Mouse (Mus musculus) CH12.LX (cell line): ENCODE measurements around the gene Hgd. TPM values are rescaled to one million over a fixed set of nuclear protein-coding genes. Genes with fewer than 3 reads are reported as not detected.

ENCODE experiments used
- DNase-seq: peaks from one replicate; pipeline ENCODE4 v3.0.0-alpha.2; 2013; ENCODE audit errors: extremely low read depth
- H3K27ac ChIP-seq: 2 replicates; pipeline ENCODE4 v1.5.1; 2012; ENCODE audit warnings: low read depth, mild to moderate bottlenecking, control low read depth, moderate library complexity; ENCODE audit not compliant: insufficient read depth
- H3K27me3 ChIP-seq: replicated peaks from 2 replicates; pipeline ENCODE3; 2012; ENCODE audit warnings: inconsistent platforms
- H3K36me3 ChIP-seq, 2 experiments: replicated peaks in 1 of 2; 2 replicates each; pipeline versions ENCODE3 to v1.6.1; 2012; ENCODE audit warnings: inconsistent platforms in 1 of 2, low read length in 1 of 2, mild to moderate bottlenecking in 1 of 2, mixed read lengths in 1 of 2, moderate library complexity in 1 of 2; ENCODE audit not compliant: control insufficient read depth in 1 of 2, insufficient read depth in 1 of 2
- H3K4me1 ChIP-seq, 2 experiments: 2 replicates each; pipeline ENCODE4 v1.6.1; 2012; ENCODE audit warnings: inconsistent platforms in 1 of 2, moderate library complexity in 1 of 2; ENCODE audit not compliant: insufficient read depth in 2 of 2, control insufficient read depth in 1 of 2
- H3K4me2 ChIP-seq: 2 replicates; pipeline ENCODE4 v1.6.1; 2012; ENCODE audit warnings: low read depth, mild to moderate bottlenecking, control low read depth; ENCODE audit not compliant: poor library complexity, insufficient read depth, severe bottlenecking
- H3K4me3 ChIP-seq, 3 experiments: fragments of 150-350 bp in 1 of 3; sonication (generic) in 1 of 3; replicated peaks in 1 of 3; 2 replicates each; pipeline versions ENCODE3 to v1.5.1; 2011 to 2012; ENCODE audit warnings: low read depth in 2 of 3, low read length in 2 of 3, mild to moderate bottlenecking in 2 of 3, moderate library complexity in 2 of 3, control low read depth in 1 of 3, improper control_type of control experiment in 1 of 3, inconsistent platforms in 1 of 3, mixed read lengths in 1 of 3; ENCODE audit not compliant: poor library complexity in 1 of 3
- H3K79me2 ChIP-seq: replicated peaks from 2 replicates; pipeline ENCODE4 v1.6.1; 2012; ENCODE audit warnings: mild to moderate bottlenecking, moderate library complexity; ENCODE audit not compliant: control insufficient read depth, poor library complexity, insufficient read depth, severe bottlenecking; ENCODE audit errors: extremely low read depth
- H3K9ac ChIP-seq: 2 replicates; pipeline ENCODE4 v1.6.1; 2012; ENCODE audit warnings: low read depth, mild to moderate bottlenecking, control low read depth, moderate library complexity; ENCODE audit not compliant: insufficient read depth
- H3K9me3 ChIP-seq: replicated peaks from 2 replicates; pipeline ENCODE3; 2012; ENCODE audit warnings: low read length, inconsistent platforms, mixed read lengths
- CHD1 ChIP-seq: IDR thresholded peaks from 2 replicates; pipeline ENCODE4 v1.6.1; 2012; ENCODE audit warnings: low read depth, low read length, improper control_type of control experiment, inconsistent platforms
- CHD2 ChIP-seq: IDR thresholded peaks from 2 replicates; pipeline ENCODE4 v1.6.1; 2011; ENCODE audit warnings: low read length, improper control_type of control experiment
- CTCF ChIP-seq, 2 experiments: IDR thresholded peaks in 1 of 2; conservative IDR thresholded peaks in 1 of 2; 2 replicates each; pipeline ENCODE4 v1.5.1; 2011 to 2012; ENCODE audit warnings: low read depth in 2 of 2, low read length in 2 of 2, improper control_type of control experiment in 1 of 2, inconsistent platforms in 1 of 2, mild to moderate bottlenecking in 1 of 2, moderate library complexity in 1 of 2
- ELF1 ChIP-seq: IDR thresholded peaks from 2 replicates; pipeline ENCODE4 v1.6.1; 2014; ENCODE audit warnings: low read depth, mild to moderate bottlenecking, inconsistent platforms, low read length, improper control_type of control experiment
- EP300 ChIP-seq: IDR thresholded peaks from 2 replicates; pipeline ENCODE4 v1.6.1; 2011; ENCODE audit warnings: low read length, improper control_type of control experiment
- GABPA ChIP-seq: IDR thresholded peaks from 2 replicates; pipeline ENCODE4 v1.6.1; 2012; ENCODE audit warnings: low read depth, low read length, improper control_type of control experiment, inconsistent platforms; ENCODE audit not compliant: insufficient replicate concordance
- HCFC1 ChIP-seq: IDR thresholded peaks from 2 replicates; pipeline ENCODE4 v1.6.1; 2012; ENCODE audit warnings: low read depth, mild to moderate bottlenecking, inconsistent platforms, low read length, improper control_type of control experiment
- IRF4 ChIP-seq: IDR thresholded peaks from 2 replicates; pipeline ENCODE4 v1.6.1; 2014; ENCODE audit warnings: low read depth, mild to moderate bottlenecking, inconsistent platforms, low read length, improper control_type of control experiment
- JUN ChIP-seq: IDR thresholded peaks from 2 replicates; pipeline ENCODE4 v1.6.1; 2011; ENCODE audit warnings: low read depth, mild to moderate bottlenecking, low read length, improper control_type of control experiment, moderate library complexity; ENCODE audit not compliant: insufficient read depth
- KAT2A ChIP-seq: IDR thresholded peaks from 2 replicates; pipeline ENCODE4 v1.6.1; 2012; ENCODE audit warnings: low read length, improper control_type of control experiment, inconsistent platforms; ENCODE audit not compliant: insufficient replicate concordance
- MAFK ChIP-seq: IDR thresholded peaks from 2 replicates; pipeline ENCODE4 v1.6.1; 2011; ENCODE audit warnings: low read length, improper control_type of control experiment; ENCODE audit not compliant: insufficient replicate concordance
- MAZ ChIP-seq: IDR thresholded peaks from 2 replicates; pipeline ENCODE4 v1.6.1; 2012; ENCODE audit warnings: low read depth, mild to moderate bottlenecking, inconsistent platforms, low read length, improper control_type of control experiment, moderate library complexity
- MXI1 ChIP-seq: IDR thresholded peaks from 2 replicates; pipeline ENCODE4 v1.6.1; 2011; ENCODE audit warnings: mild to moderate bottlenecking, low read depth, low read length, improper control_type of control experiment
- MYC ChIP-seq: IDR thresholded peaks from 2 replicates; pipeline ENCODE4 v1.6.1; 2011; ENCODE audit warnings: low read depth, mild to moderate bottlenecking, improper control_type of control experiment, low read length
- PAX5 ChIP-seq: IDR thresholded peaks from 2 replicates; pipeline ENCODE4 v1.6.1; 2012; ENCODE audit warnings: low read length, inconsistent platforms, mixed read lengths
- POLR2A ChIP-seq: IDR thresholded peaks from 2 replicates; pipeline ENCODE4 v1.6.1; 2011; ENCODE audit warnings: low read depth, mild to moderate bottlenecking, improper control_type of control experiment, low read length
- POLR2AphosphoS2 ChIP-seq: IDR thresholded peaks from 2 replicates; pipeline ENCODE4 v1.6.1; 2011; ENCODE audit warnings: low read depth, low read length, improper control_type of control experiment
- RAD21 ChIP-seq: IDR thresholded peaks from 2 replicates; pipeline ENCODE4 v1.6.1; 2011; ENCODE audit warnings: low read depth, mild to moderate bottlenecking, low read length, improper control_type of control experiment, moderate library complexity
- SIN3A ChIP-seq: IDR thresholded peaks from 2 replicates; pipeline ENCODE4 v1.6.1; 2012; ENCODE audit warnings: low read length, improper control_type of control experiment, inconsistent platforms
- SMC3 ChIP-seq: IDR thresholded peaks from 2 replicates; pipeline ENCODE4 v1.6.1; 2011; ENCODE audit warnings: low read depth, low read length, improper control_type of control experiment
- TBP ChIP-seq: conservative IDR thresholded peaks from 2 replicates; pipeline ENCODE4 v1.6.1; 2011; ENCODE audit warnings: low read depth, low read length, improper control_type of control experiment
- UBTF ChIP-seq: IDR thresholded peaks from 2 replicates; pipeline ENCODE4 v1.6.1; 2012; ENCODE audit warnings: low read depth, mild to moderate bottlenecking, inconsistent platforms, low read length, improper control_type of control experiment, moderate library complexity
- USF1 ChIP-seq: IDR thresholded peaks from 2 replicates; pipeline ENCODE4 v1.6.1; 2014; ENCODE audit warnings: low read depth, mild to moderate bottlenecking, inconsistent platforms, low read length, improper control_type of control experiment
- USF2 ChIP-seq: conservative IDR thresholded peaks from 2 replicates; pipeline ENCODE4 v1.6.1; 2011; ENCODE audit warnings: low read depth, low read length, improper control_type of control experiment
- ZC3H11A ChIP-seq: IDR thresholded peaks from 2 replicates; pipeline ENCODE4 v1.6.1; 2012; ENCODE audit warnings: low read depth, mild to moderate bottlenecking, inconsistent platforms, low read length, improper control_type of control experiment
- ZMIZ1 ChIP-seq: IDR thresholded peaks from 2 replicates; pipeline ENCODE4 v1.6.1; 2012; ENCODE audit warnings: low read depth, mild to moderate bottlenecking, inconsistent platforms, low read length, improper control_type of control experiment
- ZNF384 ChIP-seq: IDR thresholded peaks from 2 replicates; pipeline ENCODE4 v1.6.1; 2012; ENCODE audit warnings: low read depth, low read length, improper control_type of control experiment, inconsistent platforms
- dilution Hi-C: fragments of 300-500 bp; cut with MboI; formaldehyde crosslinking; loops from 2 replicates; pipeline ENCODE4 v1.14.3; 2020; ENCODE audit warnings: low sequenced_read_pairs; ENCODE audit not compliant: extremely low pct_unique_long_range_greater_than_20kb, extremely low pct_ligation_motif_present
- in situ Hi-C: fragments of 300-500 bp; cut with MboI; formaldehyde crosslinking; loops from 3 replicates; pipeline ENCODE4 v1.14.3; 2019; ENCODE audit warnings: low sequenced_read_pairs, low pct_ligation_motif_present, low pct_unique_long_range_greater_than_20kb, mixed read lengths
- polyA plus RNA-seq: library from polyadenylated mRNA; unstranded; fragments of >175 nt; gene quantifications from 2 replicates; pipeline ENCODE4 v1.2.1, GENCODE M21; 2012; ENCODE audit warnings: low read depth; ENCODE audit not compliant: insufficient read length
- total RNA-seq, 2 experiments: library from RNA; depleted of rRNA; stranded (reverse); fragments of 300-350 nt in 1 of 2; fragments of >200 nt in 1 of 2; gene quantifications; 2 replicates each; pipeline ENCODE4 v1.2.3; 2012 to 2014

The Hgd gene
- total and polyA plus RNA-seq, 3 experiments = not detected

GRCm38 (mm10) chr16:37644486-37644885 is 64.5 kb downstream of the Hgd start:
- dilution Hi-C loops (no loop called here), in situ Hi-C loops (no loop called here)
- H3K36me3 ChIP-seq = peaks cover 28 to 52% of the 10 kb centered on the region in 2 experiments

GRCm38 (mm10) chr16:37645211-37645610 is 65.3 kb downstream of the Hgd start:
- Histone ChIP-seq H3K27me3 (no peaks in the 10 kb centered on the region), H3K27ac (no peak overlapping the region), H3K4me3 (no peak overlapping the region), H3K9ac (no peak overlapping the region), H3K4me2 (no peak overlapping the region), H3K9me3 (no peaks in the 10 kb centered on the region), H3K79me2 (no peaks in the 10 kb centered on the region), H3K36me3 (peaks cover 28 to 55% of the 10 kb centered on the region in 2 experiments), H3K4me1 (peaks cover 0 to 16% of the 10 kb centered on the region in 2 experiments; a peak in 2 of 4 replicates)
- DNase-seq = no peak
- dilution Hi-C loops (no loop called here), in situ Hi-C loops (no loop called here)
- TF ChIP-seq MYC (no peak), MAZ (no peak), UBTF (no peak), POLR2AphosphoS2 (no peak), CHD1 (no peak), JUN (no peak), EP300 (no peak), USF1 (no peak), ZMIZ1 (no peak), MXI1 (no peak), ZNF384 (no peak), IRF4 (no peak), HCFC1 (no peak), ELF1 (no peak), KAT2A (no peak), RAD21 (no peak), USF2 (no peak), SIN3A (no peak), SMC3 (no peak)

More at GRCm38 (mm10) chr16:37644486-37644885, 64.5 kb downstream of the Hgd start:
- Histone ChIP-seq H3K27me3 (no peaks in the 10 kb centered on the region), H3K9ac (no peak overlapping the region), H3K4me1 (peaks cover 0 to 13% of the 10 kb centered on the region in 2 experiments; a peak in 2 of 4 replicates), H3K27ac (no peak overlapping the region), H3K4me2 (no peak overlapping the region), H3K79me2 (no peaks in the 10 kb centered on the region), H3K9me3 (no peaks in the 10 kb centered on the region), H3K4me3 (no peak overlapping the region)
- TF ChIP-seq MXI1 (no peak), ZC3H11A (no peak), MAZ (no peak), CHD2 (no peak), PAX5 (no peak), GABPA (no peak), POLR2A (no peak), ZMIZ1 (no peak), SMC3 (no peak), KAT2A (no peak), TBP (no peak), MAFK (no peak), CTCF (conservative IDR thresholded peaks at IDR 0.05 in 1 of 2, IDR thresholded peaks at IDR 0.05 in 1 of 2; ENCODE audit: low read depth in 2 of 2, low read length in 2 of 2) (no peak)
- no peak for DNase-seq
